Mouse (Mus musculus) bone marrow, adult 2 months (tissue): ENCODE measurements around the gene Olfr694. TPM values are rescaled to one million over a fixed set of nuclear protein-coding genes. Genes with fewer than 3 reads are reported as not detected.

Experiments used
- H3K27ac ChIP-seq: fragments of 200-500 bp; 2 replicates; pipeline ENCODE4 v1.5.1; 2012; ENCODE audit warnings: low read depth, mild to moderate bottlenecking, control low read depth, inconsistent platforms, low read length; ENCODE audit not compliant: control insufficient read depth, poor library complexity, insufficient read depth
- H3K4me1 ChIP-seq: fragments of 200-500 bp; 2 replicates; pipeline ENCODE4 v1.6.1; 2011; ENCODE audit warnings: low read length; ENCODE audit not compliant: control insufficient read depth, insufficient read depth
- H3K4me3 ChIP-seq: fragments of 200-500 bp; replicated peaks from 2 replicates; pipeline ENCODE3; 2011; ENCODE audit warnings: mild to moderate bottlenecking, low read depth, low read length, control low read depth; ENCODE audit not compliant: control insufficient read depth
- CTCF ChIP-seq: fragments of 200-500 bp; IDR thresholded peaks from 2 replicates; pipeline ENCODE4 v1.5.1; 2011; ENCODE audit warnings: low read length, control low read depth; ENCODE audit not compliant: control insufficient read depth, insufficient read depth
- POLR2A ChIP-seq: fragments of 200-500 bp; IDR thresholded peaks from 2 replicates; pipeline ENCODE4 v1.6.1; 2011; ENCODE audit warnings: low read depth, mild to moderate bottlenecking, control low read depth, low read length, borderline replicate concordance; ENCODE audit not compliant: control insufficient read depth
- WGBS: fragments of 180-500 bp; shearing (Covaris S2); methylation state at CpG from one replicate; pipeline ENCODE4 v1.1.7; 2018; 5-methylcytosine and 5-hydroxymethylcytosine counted together
- polyA plus RNA-seq: library from polyadenylated mRNA; stranded (reverse); fragments of >200 nt; gene quantifications from 2 replicates; pipeline ENCODE4 v1.2.4, GENCODE M21; 2011; ENCODE audit warnings: low replicate concordance; ENCODE audit not compliant: missing spikeins, insufficient read depth, insufficient read length

Gene Olfr694
- polyA plus RNA-seq, 1 experiment: not detected

GRCm38 (mm10) chr7:106680484-106680883 is 11.1 kb downstream of the Olfr694 start, which contains the start of gene Olfr693:
Gene Olfr693 (minus strand): TSS chr7:106680584.
- H3K27ac ChIP-seq: no peak within 1 kb of the TSS

GRCm38 (mm10) chr7:106652344-106652652 is 39.3 kb downstream of the Olfr694 start:
- H3K4me1 ChIP-seq: peaks cover 2% of the 10 kb centered on the region; the same call in 1 of the 2 replicates
- H3K27ac ChIP-seq: no peak overlapping the region; the same call in 1 of the 2 replicates
- TF ChIP-seq CTCF: no peak
- no peak for TF ChIP-seq POLR2A
- H3K4me3 ChIP-seq: no peak overlapping the region

More at GRCm38 (mm10) chr7:106680484-106680883, 11.1 kb downstream of the Olfr694 start, which contains the start of gene Olfr693:
- Histone ChIP-seq H3K4me1 (no peaks in the 10 kb centered on the region), H3K4me3 (no peak within 1 kb of the TSS)
- TF ChIP-seq CTCF (no peak), POLR2A (no peak)

- Histone ChIP-seq H3K4me1 (peaks cover 2% of the 10 kb centered on the region; the same call in 1 of the 2 replicates), H3K4me3 (no peak overlapping the region), H3K27ac (peak overlapping the region; percentile 88; the same call in 1 of the 2 replicates)
- TF ChIP-seq POLR2A (no peak), CTCF (no peak)
These were observed 39.9 kb downstream of the Olfr694 start for GRCm38 (mm10) chr7:106651555-106652343.

GRCm38 (mm10) chr7:106649774-106650173 is 41.8 kb downstream of the Olfr694 start:
- TF ChIP-seq CTCF: no peak
- no peak for TF ChIP-seq POLR2A
- Histone ChIP-seq H3K4me3 (no peak overlapping the region), H3K4me1 (peaks cover 2% of the 10 kb centered on the region; the same call in 1 of the 2 replicates), H3K27ac (no peak overlapping the region)
- WGBS: 68% methylated on average over 1 of the region's 1 CpGs

GRCm38 (mm10) chr7:106645261-106645660 is 46.4 kb downstream of the Olfr694 start:
- Histone ChIP-seq H3K4me1 (no peaks in the 10 kb centered on the region), H3K4me3 (no peak overlapping the region), H3K27ac (no peak overlapping the region)
- TF ChIP-seq CTCF (no peak), POLR2A (no peak)
- WGBS: 86% methylated on average over 1 of the region's 1 CpGs

GRCm38 (mm10) chr7:106644222-106644870 is 47.3 kb downstream of the Olfr694 start:
- H3K27ac ChIP-seq: peak overlapping the region; percentile 36; the same call in 1 of the 2 replicates
- WGBS: 2% methylated on average over 3 of the region's 3 CpGs
- no peaks in the 10 kb centered on the region for H3K4me1 ChIP-seq
- peak overlapping the region; percentile 88 for H3K4me3 ChIP-seq
- TF ChIP-seq POLR2A (peak; percentile 50; the same call in 1 of the 2 replicates), CTCF (no peak)

- Histone ChIP-seq H3K4me3 (no peak overlapping the region), H3K27ac (no peak overlapping the region), H3K4me1 (no peaks in the 10 kb centered on the region)
- TF ChIP-seq CTCF (no peak), POLR2A (no peak)
- 7% methylated on average over 1 of the region's 1 CpGs for WGBS
These were observed 50.8 kb downstream of the Olfr694 start for GRCm38 (mm10) chr7:106640839-106641238.

- H3K27ac ChIP-seq: no peak overlapping the region
- no peaks in the 10 kb centered on the region for H3K4me1 ChIP-seq
- no peak for TF ChIP-seq POLR2A
- TF ChIP-seq CTCF: no peak
- 68% methylated on average over 4 of the region's 4 CpGs for WGBS
- H3K4me3 ChIP-seq: no peak overlapping the region
These were observed 56.1 kb downstream of the Olfr694 start for GRCm38 (mm10) chr7:106635560-106635959.

Other genes with a start within 250 kb of the Olfr694 start
- not detected in 2 replicates for gene Olfr693, start 11.2 kb downstream of the Olfr694 start, polyA plus RNA-seq
- gene Olfr695, start 24.6 kb upstream of the Olfr694 start, polyA plus RNA-seq: not detected in 2 replicates
- not detected in 2 replicates for gene Olfr697, start 50.6 kb upstream of the Olfr694 start, polyA plus RNA-seq
- gene Olfr698, start 63.6 kb upstream of the Olfr694 start, polyA plus RNA-seq: not detected in 2 replicates
- gene Olfr699, start 101.4 kb upstream of the Olfr694 start, polyA plus RNA-seq: 0.36 and 0.60 TPM in 2 replicates
- gene Olfr700, start 117.0 kb upstream of the Olfr694 start, polyA plus RNA-seq: not detected in 2 replicates
- gene Olfr701, start 122.3 kb upstream of the Olfr694 start, polyA plus RNA-seq: not detected in 2 replicates
- gene Olfr702, start 142.1 kb upstream of the Olfr694 start, polyA plus RNA-seq: not detected in 2 replicates
- gene Olfr703, start 151.5 kb upstream of the Olfr694 start, polyA plus RNA-seq: not detected in 2 replicates
- 0.75 TPM in 1 of 2 replicates, not detected in the other for gene Olfr704, start 171.4 kb upstream of the Olfr694 start, polyA plus RNA-seq
- not detected in 2 replicates for gene Olfr705, start 185.1 kb upstream of the Olfr694 start, polyA plus RNA-seq
- gene Olfr706, start 196.3 kb upstream of the Olfr694 start, polyA plus RNA-seq: not detected in 2 replicates
- gene Olfr707, start 209.4 kb upstream of the Olfr694 start, polyA plus RNA-seq: not detected in 2 replicates
- not detected in 2 replicates for gene Olfr1532-ps1, start 216.2 kb upstream of the Olfr694 start, polyA plus RNA-seq
- gene Olfr709-ps1, start 240.4 kb upstream of the Olfr694 start, polyA plus RNA-seq: not detected in 2 replicates